Mouse (Mus musculus) hindlimb bud, embryonic 11.5 days (tissue): ENCODE measurements around the gene Sh3gl1.

ENCODE experiments used
- DNase-seq: peaks from one replicate; pipeline ENCODE4 v3.0.0-alpha.2; 2012; ENCODE audit warnings: low read depth, low spot score; ENCODE audit errors: extremely low spot score

Gene Sh3gl1

GRCm38 (mm10) chr17:56040030-56040856, 3.8 kb upstream of the Sh3gl1 start, which contains the start of gene Chaf1a:
Gene Chaf1a (plus strand): TSS chr17:56040439.
- DNase-seq = peak; percentile 98

- DNase-seq = no peak
Measured at GRCm38 (mm10) chr17:56039345-56039744, 2.9 kb upstream of the Sh3gl1 start.

- DNase-seq = no peak
Measured at GRCm38 (mm10) chr17:56038583-56039261, 2.3 kb upstream of the Sh3gl1 start.

GRCm38 (mm10) chr17:56036901-56037287, 459 bp upstream of the Sh3gl1 start:
- DNase-seq = no peak

- DNase-seq = no peak
Measured at GRCm38 (mm10) chr17:56035216-56035615, 1.2 kb downstream of the Sh3gl1 start.

- no peak for DNase-seq
Measured at GRCm38 (mm10) chr17:56034726-56035100, 1.7 kb downstream of the Sh3gl1 start.

GRCm38 (mm10) chr17:56034040-56034725, 2.3 kb downstream of the Sh3gl1 start:
- no peak for DNase-seq

GRCm38 (mm10) chr17:56032831-56033230, 3.6 kb downstream of the Sh3gl1 start:
- no peak for DNase-seq

- no peak for DNase-seq
Measured at GRCm38 (mm10) chr17:56032127-56032733, 4.2 kb downstream of the Sh3gl1 start.

- DNase-seq = no peak
Measured at GRCm38 (mm10) chr17:56031431-56031830, 5.0 kb downstream of the Sh3gl1 start.

- no peak for DNase-seq
Measured at GRCm38 (mm10) chr17:56030919-56031318, 5.5 kb downstream of the Sh3gl1 start.

GRCm38 (mm10) chr17:56030238-56030870, 6.1 kb downstream of the Sh3gl1 start:
- DNase-seq = no peak

GRCm38 (mm10) chr17:56027801-56028441, 8.5 kb downstream of the Sh3gl1 start:
- no peak for DNase-seq

GRCm38 (mm10) chr17:56026881-56027280, 9.6 kb downstream of the Sh3gl1 start:
- DNase-seq = no peak

- DNase-seq = no peak
Measured at GRCm38 (mm10) chr17:56026303-56026702, 10.1 kb downstream of the Sh3gl1 start.

GRCm38 (mm10) chr17:56024931-56025330, 11.5 kb downstream of the Sh3gl1 start:
- no peak for DNase-seq

GRCm38 (mm10) chr17:56024476-56024875, 12.0 kb downstream of the Sh3gl1 start:
- no peak for DNase-seq

GRCm38 (mm10) chr17:56023386-56023785, 13.0 kb downstream of the Sh3gl1 start:
- DNase-seq = no peak

- no peak for DNase-seq
Measured at GRCm38 (mm10) chr17:56022989-56023290, 13.5 kb downstream of the Sh3gl1 start.

GRCm38 (mm10) chr17:56022131-56022988, 14.1 kb downstream of the Sh3gl1 start:
- DNase-seq = no peak
